Mouse (Mus musculus) kidney, postnatal 4 days (tissue): ENCODE measurements around the gene Pappa2.

Experiments
- DNase-seq, 2 experiments: peaks; one replicate each; pipeline ENCODE4 v3.0.0; 2021; ENCODE audit warnings: mixed read lengths in 2 of 2

Pappa2 gene

DNA sequence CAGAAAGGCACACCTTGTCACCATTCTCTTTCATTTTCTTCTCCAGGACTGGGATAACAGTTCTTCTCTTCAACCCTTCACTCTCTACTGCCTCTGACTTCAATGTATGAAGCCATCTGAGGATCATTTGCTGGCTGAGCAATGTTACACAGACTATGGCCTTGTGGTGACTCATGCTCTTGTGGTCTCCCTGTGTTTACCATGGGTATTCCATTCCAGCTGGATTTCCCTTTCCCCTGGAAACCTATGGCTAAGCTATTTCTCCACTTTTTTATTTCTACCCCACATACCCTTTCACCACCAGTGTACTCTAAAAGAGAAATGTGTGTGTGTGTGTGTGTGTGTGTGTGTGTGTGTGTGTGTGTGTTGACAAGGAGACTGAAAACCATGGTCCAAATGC is 83.0 kb downstream of the Pappa2 start:
- DNase-seq, result no peak

DNA sequence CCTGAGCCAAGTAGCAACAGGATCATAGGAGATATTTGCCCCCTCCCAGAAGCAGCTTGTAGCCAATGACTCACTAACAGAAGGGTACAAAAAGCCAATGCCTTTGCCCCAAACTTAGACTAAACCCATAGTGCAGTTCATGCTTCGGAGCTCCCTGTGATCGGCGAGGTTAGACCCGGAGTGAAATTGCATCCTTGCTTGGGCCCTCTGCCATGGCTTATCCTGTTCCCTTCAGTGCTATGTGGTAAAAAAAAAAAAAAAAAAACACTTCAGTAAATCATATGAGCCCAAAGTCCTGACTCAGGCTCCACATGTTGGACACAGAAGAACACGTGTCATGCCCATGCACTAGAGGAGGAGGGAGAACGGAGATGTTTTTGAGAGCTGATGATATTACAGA is 85.8 kb downstream of the Pappa2 start:
- no peak for DNase-seq

DNA sequence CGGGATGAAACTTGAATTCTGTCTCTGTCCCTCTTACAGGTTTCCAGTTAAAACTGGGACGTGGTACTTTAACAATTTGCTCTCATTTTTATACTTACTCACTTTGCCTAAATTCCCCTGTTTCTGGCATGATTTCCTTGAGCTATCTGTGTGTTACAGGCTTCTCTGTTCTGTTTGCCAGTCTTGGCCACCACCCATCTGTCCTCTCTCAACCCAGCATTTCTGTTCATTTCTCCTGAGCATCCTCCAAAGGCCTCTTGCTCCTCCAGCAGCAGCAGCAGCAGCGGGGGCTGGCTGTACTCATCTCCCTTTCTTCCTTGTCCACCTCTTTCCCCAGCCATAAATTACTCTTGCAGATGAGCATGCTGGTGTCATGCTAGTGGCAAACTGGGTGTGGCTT is 104.8 kb downstream of the Pappa2 start:
- no peak for DNase-seq

DNA sequence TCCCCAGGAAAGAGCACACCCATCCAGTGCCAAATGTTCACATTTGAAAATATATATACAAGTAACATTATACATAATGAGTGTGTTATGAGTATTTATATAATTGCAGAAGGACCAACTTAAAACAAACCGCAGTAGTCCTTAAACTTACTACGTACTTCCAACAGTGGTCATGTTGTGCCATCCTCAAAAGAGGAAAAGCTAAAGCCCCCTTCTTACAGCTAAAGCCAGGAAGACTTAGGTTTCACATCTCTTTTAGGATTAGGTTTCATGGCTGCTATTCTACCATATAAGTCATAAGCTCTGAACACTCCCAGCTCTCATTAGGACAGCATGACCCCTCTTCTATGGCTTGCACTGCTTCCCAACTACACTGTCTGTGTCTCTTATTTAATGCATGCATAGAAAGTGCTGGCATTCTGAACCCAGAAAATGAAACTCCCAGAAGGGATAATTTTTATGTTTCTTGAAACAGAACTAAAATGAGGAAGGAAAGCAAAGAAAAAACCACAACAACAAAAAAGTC is 105.7 kb downstream of the Pappa2 start:
- no peak for DNase-seq

DNA sequence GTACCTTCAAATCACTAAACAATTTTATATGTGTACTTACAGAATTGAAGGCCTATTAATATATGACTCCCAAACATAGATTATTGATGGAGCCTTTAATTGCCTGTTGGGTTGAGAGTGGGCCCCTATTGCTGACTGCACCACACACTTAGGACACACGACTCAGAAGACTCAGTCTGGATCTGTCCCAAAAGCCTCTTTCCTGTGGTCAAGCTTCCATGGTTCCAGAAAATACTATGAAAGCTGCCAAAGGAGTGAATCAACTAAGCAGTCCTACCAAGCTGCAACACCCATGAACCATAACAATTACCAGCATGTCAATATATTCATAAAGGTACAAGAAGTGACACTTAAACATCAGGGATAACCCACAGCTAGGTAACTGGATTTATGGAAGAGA is 106.7 kb downstream of the Pappa2 start:
- no peak for DNase-seq

DNA sequence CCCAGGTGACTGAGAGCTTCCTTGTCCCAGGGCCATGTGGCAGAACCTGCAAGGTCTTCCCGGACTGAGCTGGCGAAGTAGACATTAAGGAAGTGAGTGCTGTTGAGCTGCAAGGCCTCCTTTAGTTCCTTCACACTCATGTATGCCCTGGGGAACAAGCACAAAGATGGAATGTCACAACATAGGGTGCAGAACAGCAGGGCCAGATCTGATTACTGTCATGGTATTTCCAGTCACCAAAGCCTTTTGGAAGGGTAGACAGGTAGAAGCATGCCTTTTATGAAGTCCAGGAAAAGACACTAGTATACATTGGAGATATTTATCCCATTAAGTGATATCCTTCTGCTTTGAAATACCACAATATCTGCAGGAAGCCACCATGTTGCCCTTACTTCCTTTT is 108.9 kb downstream of the Pappa2 start:
- DNase-seq, result no peak

DNA sequence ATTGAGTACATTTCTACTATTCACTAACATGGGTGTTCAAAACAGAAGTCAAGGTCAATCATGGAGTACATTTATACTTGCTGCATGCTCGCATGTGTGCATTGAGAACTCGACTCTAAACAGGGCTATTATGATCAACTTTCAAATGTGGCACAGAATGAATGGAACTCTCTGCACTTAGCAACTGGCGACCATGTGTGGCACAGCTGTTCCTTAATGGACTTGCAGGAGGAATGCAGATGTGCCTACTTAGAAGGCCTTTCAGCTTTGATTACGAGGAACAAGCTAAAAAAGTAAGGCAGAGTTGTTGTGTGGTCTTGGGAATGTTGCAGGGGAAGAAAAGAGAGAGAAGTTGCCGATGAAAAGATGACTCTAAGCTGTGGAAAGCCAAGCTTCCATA is 120.1 kb downstream of the Pappa2 start:
- no peak for DNase-seq

DNA sequence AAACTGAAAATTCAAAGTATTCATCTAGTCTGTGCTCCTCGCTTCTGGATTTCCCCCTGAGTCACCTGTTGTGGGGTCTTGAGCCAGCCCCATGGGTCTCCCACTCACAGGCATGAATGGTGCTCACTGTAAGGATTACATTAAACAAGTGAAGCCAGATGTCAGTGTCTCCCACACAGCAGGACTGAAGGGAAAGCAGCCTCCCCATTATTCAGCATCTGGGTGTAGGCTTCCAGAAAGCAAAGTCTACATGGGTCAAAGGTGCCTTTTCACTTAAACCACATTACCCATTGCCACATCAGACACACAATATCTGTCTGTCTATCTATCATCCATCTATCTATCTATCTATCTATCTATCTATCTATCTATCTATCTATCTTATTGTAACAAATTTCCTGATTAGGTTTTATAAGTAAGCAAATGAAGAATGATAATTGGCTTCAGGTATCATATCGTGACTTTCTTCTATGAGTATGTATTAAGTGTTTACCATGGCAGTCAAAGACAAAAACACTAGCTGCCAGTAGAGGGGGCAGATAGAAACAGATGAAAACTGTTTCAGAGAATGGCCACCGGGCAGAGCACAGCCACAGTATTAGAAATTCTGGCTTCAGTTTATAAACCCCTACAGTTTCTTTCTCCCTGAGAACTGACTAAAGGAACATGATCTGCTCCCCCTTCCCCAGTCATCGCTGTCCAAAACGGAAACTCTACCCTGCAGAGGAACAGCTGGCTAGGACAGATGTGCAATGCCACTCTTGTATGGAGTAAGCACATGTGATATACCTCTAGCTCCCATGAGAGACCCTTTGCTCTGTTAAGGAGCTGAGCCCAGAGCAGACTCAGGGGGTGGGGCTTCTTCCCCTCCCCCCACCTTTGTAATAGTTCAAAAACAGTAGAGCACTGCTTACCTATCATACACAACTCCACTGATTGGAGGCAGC is 126.1 kb downstream of the Pappa2 start:
- peak; percentile 5 to 27 for DNase-seq

DNA sequence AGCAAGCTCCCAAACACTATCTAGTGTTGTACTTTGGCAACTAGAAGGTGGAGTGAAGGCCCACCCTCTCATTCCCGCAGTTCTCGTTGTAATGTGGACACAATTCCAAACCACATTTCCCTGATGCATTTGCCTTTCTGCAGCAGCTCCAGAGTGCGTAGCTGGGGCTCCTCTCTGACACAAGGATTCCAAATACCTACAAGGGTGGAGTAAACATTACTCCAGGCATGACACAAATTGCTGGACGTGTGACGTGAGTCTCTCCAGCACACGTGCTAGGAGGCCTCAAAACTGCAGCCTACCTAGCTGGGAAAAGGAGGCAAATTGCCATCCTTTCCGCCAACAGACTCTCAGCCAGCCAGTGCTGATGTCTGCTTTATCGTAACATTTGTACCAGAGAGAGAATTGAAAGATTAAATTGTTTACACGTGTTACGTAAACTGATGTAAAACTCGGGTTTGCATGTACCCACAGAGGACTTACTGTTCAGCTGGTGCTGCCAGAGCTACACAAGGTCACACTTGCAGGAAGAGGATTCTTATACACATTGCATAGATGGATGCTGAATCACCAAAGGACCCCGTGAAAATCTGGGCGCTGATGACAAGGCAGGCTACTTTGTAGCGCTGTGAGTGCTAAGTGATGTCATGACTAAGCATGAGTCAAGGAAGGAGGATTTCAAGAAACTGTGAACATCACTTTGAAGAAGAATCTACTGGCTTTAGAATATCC is 127.3 kb downstream of the Pappa2 start:
- no peak for DNase-seq

DNA sequence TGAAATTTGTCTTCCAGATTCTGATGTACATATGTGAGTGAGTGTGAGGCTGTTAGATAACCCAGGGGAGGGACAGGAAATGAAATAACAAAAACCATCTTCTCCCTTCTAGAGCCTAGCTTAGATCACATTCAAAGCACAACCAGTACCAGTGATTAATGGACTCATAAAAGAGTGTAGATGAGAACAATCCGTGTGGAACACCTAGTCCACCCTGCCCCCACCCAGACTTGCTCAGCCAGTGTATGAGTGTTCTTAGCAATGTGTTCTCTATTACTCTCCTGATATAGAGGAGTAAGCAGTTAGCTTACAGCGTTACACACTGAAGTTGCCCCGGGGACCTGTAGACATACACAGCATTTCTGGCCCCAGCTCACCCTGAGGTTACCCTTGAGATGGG is 129.8 kb downstream of the Pappa2 start:
- peak; percentile 11 to 25 for DNase-seq

DNA sequence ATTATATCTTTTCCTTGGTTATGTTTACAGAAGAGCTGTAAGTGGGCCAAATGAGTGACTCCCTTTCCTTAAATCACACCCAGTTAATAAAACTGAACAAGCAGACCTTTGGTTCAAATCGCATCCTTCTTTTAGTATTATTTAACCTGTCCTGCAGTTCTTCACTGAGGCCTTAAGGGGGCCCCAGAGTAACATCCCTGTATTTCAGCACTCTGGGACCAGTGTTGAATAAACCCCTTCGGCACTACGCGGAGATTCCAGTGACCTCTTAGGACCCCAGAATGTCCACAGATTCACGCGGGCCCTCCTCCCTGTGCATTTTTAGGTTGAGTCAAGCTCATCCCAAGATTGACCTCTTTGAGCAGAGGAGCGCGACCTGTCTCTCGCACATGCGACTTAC is 135.7 kb downstream of the Pappa2 start:
- DNase-seq, result peak; percentile 3 to 5

DNA sequence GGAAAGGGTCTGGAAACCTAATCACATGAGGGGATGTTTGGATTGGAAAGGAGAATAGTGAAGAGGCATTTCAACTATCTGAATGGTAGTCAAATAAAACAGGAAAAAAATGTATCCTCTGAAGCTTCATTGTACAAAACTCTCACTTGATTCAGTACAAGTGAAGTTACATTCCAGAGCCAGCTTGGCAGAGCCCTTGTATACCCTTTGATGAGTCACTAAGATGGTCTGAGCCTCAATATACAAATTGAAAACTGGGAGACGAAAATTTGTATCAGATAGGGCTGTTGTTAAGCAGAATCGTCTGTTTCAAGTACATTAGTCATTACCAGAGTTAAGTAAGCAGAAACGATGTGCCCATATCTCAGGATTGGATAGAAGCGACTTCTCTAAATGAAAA is 143.1 kb downstream of the Pappa2 start:
- DNase-seq, result no peak

DNA sequence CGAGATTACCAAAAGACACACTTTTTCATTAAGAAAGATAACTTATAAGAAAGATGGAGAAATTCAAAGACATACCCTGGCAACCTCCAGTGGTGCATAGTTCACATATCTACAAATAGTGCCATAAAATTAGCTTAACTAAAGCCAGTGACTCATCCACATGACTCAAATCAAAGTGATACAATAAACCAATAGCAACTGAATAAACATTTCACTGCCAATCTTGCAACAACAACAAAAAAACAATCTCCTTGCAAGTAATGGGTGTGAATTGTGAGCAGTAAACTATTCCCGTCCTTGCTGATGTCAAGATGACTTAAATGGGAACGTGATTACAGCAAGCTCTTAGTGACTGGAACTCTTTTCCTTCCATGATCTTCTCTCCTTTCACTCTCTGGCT is 150.1 kb downstream of the Pappa2 start:
- no peak for DNase-seq

DNA sequence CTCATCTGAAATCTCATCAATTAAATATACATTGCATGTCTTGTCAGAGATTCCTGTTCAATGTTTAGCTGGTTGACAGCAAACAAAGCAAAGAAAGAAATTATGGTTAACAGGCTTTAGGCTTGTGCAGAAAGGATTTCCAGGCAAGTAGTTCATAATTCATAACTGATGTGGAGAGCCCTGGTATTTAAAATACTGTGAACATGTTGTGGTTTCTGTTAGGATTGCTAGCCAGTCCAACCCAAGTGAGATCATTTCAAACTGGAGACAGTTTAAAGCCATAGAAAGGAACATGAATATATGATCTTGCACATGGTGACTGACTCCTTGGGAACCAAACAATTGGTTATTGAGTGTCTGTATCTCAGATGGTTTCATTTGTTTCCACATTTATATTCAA is 152.4 kb downstream of the Pappa2 start:
- DNase-seq, result no peak

DNA sequence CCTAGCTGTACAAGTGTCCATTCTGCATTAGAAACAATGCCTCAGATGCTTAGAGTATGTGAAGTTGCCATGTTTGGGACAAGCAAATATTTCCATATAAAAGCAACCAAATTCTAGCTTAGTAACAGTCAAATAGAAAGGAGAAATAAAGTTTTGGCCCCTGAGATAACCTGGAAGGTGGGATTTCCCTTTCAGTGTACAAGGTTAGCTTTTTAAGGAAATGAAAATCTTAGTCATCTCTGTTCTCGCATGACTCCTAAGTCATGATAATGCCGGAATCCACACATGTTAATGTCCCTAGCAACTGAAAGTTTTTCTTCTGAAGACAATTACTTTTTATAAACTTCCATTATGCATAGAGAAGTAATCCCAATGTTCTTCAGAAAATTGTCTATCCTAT is 160.6 kb downstream of the Pappa2 start:
- no peak for DNase-seq

DNA sequence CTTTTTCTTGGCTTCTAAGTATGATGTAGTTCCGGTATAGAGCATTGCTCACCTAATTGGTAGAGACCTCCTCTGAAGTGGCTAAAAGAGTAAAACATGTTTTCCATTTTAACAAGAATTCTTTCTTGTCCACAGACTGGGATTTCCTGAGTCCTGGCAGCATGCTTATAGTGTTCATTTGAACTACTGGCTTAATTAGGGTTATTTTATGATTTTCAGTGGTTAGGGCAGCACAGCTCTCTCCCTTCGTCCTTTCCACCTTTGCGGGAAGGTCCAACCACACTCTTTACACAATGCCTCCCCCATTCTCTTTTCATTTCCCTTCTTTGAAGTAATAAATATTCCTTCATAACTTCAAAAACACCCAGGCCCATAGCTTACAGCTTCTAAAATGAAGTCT is 163.8 kb downstream of the Pappa2 start:
- DNase-seq, result no peak

DNA sequence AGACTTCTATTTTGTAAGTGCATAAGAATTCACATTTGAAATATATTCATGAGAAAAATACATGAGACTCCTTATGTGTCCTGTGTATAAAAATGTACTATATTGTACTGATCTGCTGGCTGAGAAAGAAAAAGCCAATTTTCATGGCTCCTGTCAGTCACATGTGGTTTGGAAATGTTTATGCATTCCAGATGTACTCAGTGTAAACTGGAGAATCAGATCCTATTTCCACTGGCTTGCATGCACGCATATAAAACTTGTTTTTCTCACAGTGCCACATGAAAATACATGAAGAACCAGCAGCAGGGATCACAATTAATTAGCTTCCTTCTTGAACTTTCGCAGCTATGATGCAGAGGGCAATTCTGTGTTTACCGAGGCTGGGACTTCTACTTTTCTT is 168.4 kb downstream of the Pappa2 start:
- no peak for DNase-seq

DNA sequence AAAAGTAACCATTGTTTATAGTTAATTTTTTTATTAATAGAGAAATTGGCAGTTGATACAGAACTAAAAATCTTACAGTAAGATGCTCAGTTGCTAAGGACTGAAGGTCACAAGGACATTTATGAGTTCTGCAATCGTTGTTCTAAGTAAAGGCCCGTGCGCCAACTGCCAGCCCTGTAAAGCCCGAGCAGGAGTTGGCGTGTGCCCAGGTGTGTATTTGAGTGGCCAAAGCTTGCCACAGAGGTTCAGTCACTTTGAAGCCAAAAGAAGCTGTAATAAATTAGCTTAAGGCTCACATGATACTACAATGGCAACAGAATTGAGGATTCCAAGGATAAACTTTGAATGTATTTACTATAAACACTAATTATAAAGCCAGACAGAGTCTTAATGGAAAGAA is 204.8 kb downstream of the Pappa2 start:
- no peak for DNase-seq

DNA sequence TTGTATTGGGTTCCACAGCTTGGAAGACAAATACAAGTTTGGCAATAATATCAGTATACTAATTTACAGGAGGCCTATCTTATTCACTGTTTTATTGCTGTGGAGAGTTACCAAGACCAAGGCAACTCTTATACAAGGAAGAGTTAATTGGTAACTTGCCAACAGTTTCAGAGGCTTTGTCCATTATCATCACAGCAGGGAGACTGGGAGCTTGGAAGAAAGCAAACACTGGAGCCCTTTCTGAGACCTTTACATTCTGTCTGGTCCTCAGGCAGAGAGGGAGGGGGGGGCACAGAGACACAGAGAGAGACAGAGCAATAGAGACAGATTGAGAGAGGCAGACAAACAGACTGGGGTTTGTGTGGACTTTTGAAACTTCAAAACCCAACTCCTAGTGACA is 207.2 kb downstream of the Pappa2 start:
- no peak for DNase-seq

DNA sequence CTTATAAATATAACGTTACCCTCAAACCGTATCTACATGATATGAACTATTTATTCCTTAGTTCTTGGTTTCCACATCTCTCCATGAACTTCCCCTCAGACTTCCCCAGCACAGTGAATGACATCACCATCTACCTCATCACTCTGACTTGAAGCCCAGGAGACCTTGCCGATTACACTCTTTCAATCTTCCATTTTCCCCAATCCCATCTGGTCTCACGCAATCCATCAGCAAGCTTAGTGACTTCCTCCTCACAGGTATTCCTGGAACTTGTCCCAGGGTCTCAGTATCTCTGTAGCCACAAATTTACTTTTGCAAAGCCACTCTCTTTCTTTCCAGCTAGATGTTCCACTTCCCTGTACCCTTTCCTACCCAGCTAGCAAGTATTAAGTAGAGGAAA is 209.5 kb downstream of the Pappa2 start:
- no peak for DNase-seq

DNA sequence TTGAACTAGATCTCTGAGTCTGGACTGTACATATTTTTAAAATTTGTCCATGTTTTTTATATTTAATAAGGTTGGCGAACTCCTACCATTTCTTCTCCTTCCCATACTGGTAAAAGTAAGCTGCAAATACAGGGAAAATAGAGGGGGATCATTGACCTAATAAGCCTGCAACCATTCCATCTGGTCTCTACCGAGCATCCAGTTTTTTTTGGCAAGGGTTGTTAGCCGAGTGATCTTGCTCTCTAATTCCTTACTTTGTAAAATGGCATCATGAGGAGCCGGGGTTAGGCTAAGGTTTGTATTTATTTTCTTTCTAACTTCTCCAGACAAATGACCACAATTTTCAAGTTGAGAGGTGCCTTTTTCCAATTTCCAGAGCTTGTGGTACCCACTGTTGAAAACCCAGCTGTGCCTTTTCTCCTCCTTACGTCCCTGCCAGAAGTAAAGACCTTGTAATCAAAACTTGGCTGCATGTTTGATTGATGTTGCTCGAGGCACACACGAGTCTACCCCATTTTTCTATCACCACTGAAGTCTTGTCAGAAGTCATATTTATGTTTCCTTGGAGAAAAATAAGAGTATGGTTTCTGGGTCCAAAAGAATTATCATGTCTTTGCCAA is 210.1 kb downstream of the Pappa2 start:
- no peak for DNase-seq

DNA sequence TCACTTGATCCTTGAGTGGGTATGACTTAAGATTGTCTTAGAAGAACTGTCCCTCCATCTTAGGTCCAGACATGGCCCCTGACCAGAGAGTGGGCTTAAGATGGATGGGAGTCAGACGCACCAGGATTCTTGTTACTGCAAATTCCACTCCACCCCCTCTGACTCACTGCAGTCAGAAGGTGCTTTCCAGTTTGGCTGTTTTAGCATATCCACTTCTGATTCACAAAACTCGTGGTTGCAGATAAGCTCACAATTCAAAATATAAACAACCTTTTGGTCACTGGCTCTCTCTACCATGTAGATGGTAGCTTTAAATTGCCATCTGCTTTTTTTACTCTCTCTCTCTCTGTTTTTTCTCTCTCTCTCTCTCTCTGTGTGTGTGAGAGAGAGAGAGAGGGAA is 214.4 kb downstream of the Pappa2 start:
- DNase-seq, result no peak

DNA sequence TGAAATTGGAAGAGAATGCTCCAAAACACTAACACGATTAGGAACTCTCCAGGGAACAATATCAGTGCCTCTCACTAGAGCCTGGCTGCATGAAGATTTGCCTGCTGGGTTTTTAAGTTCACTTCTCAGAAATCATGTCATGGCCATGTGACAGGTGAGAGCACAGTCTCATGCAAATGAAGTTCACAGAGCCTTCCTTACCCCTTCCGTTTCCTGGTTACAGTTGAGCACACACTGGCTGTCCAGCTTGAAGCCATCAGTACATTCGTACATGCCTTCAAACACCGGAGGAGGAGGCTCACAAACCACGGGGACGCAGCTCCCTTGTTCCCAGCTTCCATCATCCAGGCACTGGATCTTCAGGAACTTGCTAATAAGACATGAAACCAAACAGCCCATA is 215.6 kb downstream of the Pappa2 start:
- DNase-seq, result no peak

DNA sequence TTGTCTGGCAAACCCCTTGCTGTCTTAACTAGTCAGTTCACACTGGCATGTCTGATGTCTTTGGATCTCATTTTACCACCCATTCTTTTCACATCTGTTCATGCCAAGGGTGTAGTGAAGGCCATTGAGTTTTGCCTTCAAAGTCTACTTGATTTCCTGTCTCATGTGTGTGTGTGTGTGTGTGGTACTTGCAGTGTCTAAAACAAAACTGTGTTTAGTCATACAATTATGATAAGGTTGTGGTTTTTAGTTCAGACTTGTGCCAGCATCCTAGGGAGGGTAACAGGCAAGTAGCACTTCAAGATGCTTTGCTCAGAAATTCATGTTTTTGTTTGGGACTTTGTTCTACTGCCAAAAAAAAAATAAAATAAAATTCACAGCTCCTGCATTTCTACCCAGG is 216.1 kb downstream of the Pappa2 start:
- no peak for DNase-seq
